Mouse (Mus musculus) cerebellum, adult 2 months (tissue): Measurements from ENCODE around the gene Dok3.

Experiments used
- CTCF ChIP-seq: fragments of 200-500 bp; IDR thresholded peaks from 2 replicates; pipeline ENCODE4 v1.5.1; 2011; ENCODE audit warnings: low read depth, mild to moderate bottlenecking, control low read depth, low read length, moderate library complexity, borderline replicate concordance; ENCODE audit not compliant: insufficient read depth
- POLR2A ChIP-seq: fragments of 200-500 bp; IDR thresholded peaks from 2 replicates; pipeline ENCODE4 v1.6.1; 2011; ENCODE audit warnings: low read length, control low read depth, borderline replicate concordance; ENCODE audit not compliant: insufficient read depth

DNA sequence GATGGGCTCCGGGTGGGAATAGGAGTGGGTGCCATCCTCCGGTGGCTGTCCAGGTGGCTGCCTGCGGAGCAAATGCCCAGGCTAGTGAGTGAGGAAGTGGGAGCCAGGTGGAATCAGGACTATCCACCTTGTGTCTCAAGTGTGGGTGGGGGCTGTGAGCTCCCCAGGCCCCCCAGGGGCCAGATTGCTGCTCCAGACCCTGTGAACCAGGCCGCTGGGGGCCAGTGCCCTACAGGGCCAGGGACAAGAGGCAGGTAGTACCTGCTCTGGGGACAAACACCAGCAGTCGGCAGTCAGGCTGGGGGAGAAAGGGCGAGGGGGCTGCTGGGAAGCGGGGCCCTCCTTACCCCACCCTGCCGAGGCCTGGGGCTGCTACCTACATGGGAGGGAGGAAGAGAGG, 52.8 kb downstream of the Dok3 start:
- TF ChIP-seq POLR2A, result no peak
- TF ChIP-seq CTCF, result no peak
